Mouse (Mus musculus): Measurements from ENCODE around the gene Pygo1. TPM values are rescaled to one million over a fixed set of nuclear protein-coding genes. Genes with fewer than 3 reads are reported as not detected.

Gene Pygo1
- total and polyA plus RNA-seq, 3 experiments: not detected

DNA sequence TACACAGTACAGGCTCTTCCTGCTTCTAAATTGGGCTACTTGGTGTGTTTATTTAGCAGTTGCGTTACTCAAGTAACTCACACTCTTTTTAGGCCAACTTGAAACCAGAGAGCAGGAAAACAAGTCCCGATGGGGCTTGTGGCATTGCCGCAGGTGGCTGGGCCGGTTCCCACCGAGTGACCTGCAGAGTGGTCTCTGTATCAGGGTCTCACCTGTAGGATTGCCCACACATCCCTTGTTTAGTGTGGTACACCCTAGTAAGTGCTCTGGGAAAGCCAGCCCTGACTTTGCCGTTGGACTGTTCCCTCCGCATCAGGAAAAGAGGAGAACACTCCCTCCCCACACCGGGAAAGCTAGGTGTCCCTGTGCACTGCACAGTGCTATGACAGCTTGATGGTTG lies 23.4 kb upstream of the Pygo1 start:
- DNase-seq (ENCODE audit: extremely low read depth): no peak
- H3K4me3 ChIP-seq (replicated peaks in 1 of 3; ENCODE audit: low read depth in 2 of 3, low read length in 2 of 3, poor library complexity in 1 of 3): no peak overlapping the region
- no peak overlapping the region for H3K9ac ChIP-seq (ENCODE audit: insufficient read depth, low read depth)
- no peaks in the 10 kb centered on the region for H3K9me3 ChIP-seq (replicated peaks; ENCODE audit: low read length)
- no peaks in the 10 kb centered on the region for H3K27me3 ChIP-seq (replicated peaks)
- TF ChIP-seq EP300 (IDR thresholded peaks at IDR 0.05; ENCODE audit: low read length) (no peak), RAD21 (IDR thresholded peaks at IDR 0.05; ENCODE audit: low read depth, low read length) (no peak), ZKSCAN1 (IDR thresholded peaks at IDR 0.05; ENCODE audit: borderline replicate concordance, low read depth, low read length) (no peak), MEF2A (IDR thresholded peaks at IDR 0.05; ENCODE audit: borderline replicate concordance, low read depth, low read length) (no peak), CHD2 (IDR thresholded peaks at IDR 0.05; ENCODE audit: low read length) (no peak), BHLHE40 (IDR thresholded peaks at IDR 0.05; ENCODE audit: low read depth, low read length) (no peak), TCF12 (IDR thresholded peaks at IDR 0.05; ENCODE audit: low read depth, low read length) (no peak), JUN (IDR thresholded peaks at IDR 0.05; ENCODE audit: insufficient read depth, low read depth, low read length) (no peak), MXI1 (IDR thresholded peaks at IDR 0.05; ENCODE audit: low read depth, low read length) (no peak), PAX5 (IDR thresholded peaks at IDR 0.05; ENCODE audit: low read length) (no peak), JUND (conservative IDR thresholded peaks at IDR 0.05; ENCODE audit: low read depth, low read length) (no peak), ZNF384 (IDR thresholded peaks at IDR 0.05; ENCODE audit: low read depth, low read length) (no peak), MAZ (IDR thresholded peaks at IDR 0.05; ENCODE audit: low read depth, low read length) (no peak), ETS1 (conservative IDR thresholded peaks at IDR 0.05; ENCODE audit: low read depth, low read length) (no peak)
- no peak overlapping the region for H3K27ac ChIP-seq (ENCODE audit: insufficient read depth, low read depth)
- H3K4me1 ChIP-seq (ENCODE audit: control insufficient read depth in 1 of 2, insufficient read depth in 2 of 2): peaks cover 0 to 15% of the 10 kb centered on the region in 2 experiments; a peak in 2 of 4 replicates
- H3K79me2 ChIP-seq (replicated peaks; ENCODE audit: control insufficient read depth, extremely low read depth, insufficient read depth, poor library complexity, severe bottlenecking): no peaks in the 10 kb centered on the region
- H3K36me3 ChIP-seq (replicated peaks in 1 of 2; ENCODE audit: control insufficient read depth in 1 of 2, insufficient read depth in 1 of 2, low read length in 1 of 2): no peaks in the 10 kb centered on the region
- dilution Hi-C loops (cut with MboI; ENCODE audit: extremely low pct_ligation_motif_present, extremely low pct_unique_long_range_greater_than_20kb, low sequenced_read_pairs): no loop called here
- in situ Hi-C loops (cut with MboI; ENCODE audit: low pct_ligation_motif_present, low pct_unique_long_range_greater_than_20kb, low sequenced_read_pairs): no loop called here
- H3K4me2 ChIP-seq (ENCODE audit: insufficient read depth, low read depth, poor library complexity, severe bottlenecking): no peak overlapping the region

DNA sequence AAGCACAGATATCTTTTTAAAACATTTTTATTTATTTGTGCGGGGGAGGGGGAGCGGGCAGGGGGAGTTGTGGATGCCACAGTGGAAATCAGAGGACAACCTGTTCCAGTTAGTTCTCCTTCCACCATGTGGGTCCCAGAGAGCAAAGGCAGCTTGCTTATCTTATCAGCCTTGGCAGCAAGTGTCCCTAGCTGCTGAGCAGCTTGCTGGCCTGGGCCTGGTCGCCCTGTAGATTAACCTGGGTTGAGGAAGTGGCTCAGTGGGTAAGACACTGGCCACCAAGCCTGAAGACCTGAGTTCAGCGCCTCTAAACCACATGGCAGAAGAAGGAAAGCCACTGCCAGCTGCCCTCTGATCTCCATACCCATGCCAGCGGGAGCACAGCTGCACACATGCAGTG lies 22.8 kb upstream of the Pygo1 start:
- no peaks in the 10 kb centered on the region for H3K79me2 ChIP-seq (replicated peaks; ENCODE audit: control insufficient read depth, extremely low read depth, insufficient read depth, poor library complexity, severe bottlenecking)
- no peaks in the 10 kb centered on the region for H3K9me3 ChIP-seq (replicated peaks; ENCODE audit: low read length)
- in situ Hi-C loops (cut with MboI; ENCODE audit: low pct_ligation_motif_present, low pct_unique_long_range_greater_than_20kb, low sequenced_read_pairs): no loop called here
- no peak overlapping the region for H3K27ac ChIP-seq (ENCODE audit: insufficient read depth, low read depth)
- no peak overlapping the region for H3K9ac ChIP-seq (ENCODE audit: insufficient read depth, low read depth)
- no peak overlapping the region for H3K4me2 ChIP-seq (ENCODE audit: insufficient read depth, low read depth, poor library complexity, severe bottlenecking)
- no peak for TF ChIP-seq EP300 (IDR thresholded peaks at IDR 0.05; ENCODE audit: low read length)
- no peak for TF ChIP-seq IRF4 (IDR thresholded peaks at IDR 0.05; ENCODE audit: low read depth, low read length)
- no peak for TF ChIP-seq SIN3A (IDR thresholded peaks at IDR 0.05; ENCODE audit: low read length)
- no peak for TF ChIP-seq NELFE (IDR thresholded peaks at IDR 0.05; ENCODE audit: low read depth, low read length)
- no peak for TF ChIP-seq CHD1 (IDR thresholded peaks at IDR 0.05; ENCODE audit: low read depth, low read length)
- TF ChIP-seq RAD21 (IDR thresholded peaks at IDR 0.05; ENCODE audit: low read depth, low read length): no peak
- TF ChIP-seq ELF1 (IDR thresholded peaks at IDR 0.05; ENCODE audit: low read depth, low read length): no peak
- TF ChIP-seq GABPA (IDR thresholded peaks at IDR 0.05; ENCODE audit: insufficient replicate concordance, low read depth, low read length): no peak
- TF ChIP-seq ZKSCAN1 (IDR thresholded peaks at IDR 0.05; ENCODE audit: borderline replicate concordance, low read depth, low read length): no peak
- TF ChIP-seq MAFK (IDR thresholded peaks at IDR 0.05; ENCODE audit: insufficient replicate concordance, low read length): no peak
- TF ChIP-seq MAX (IDR thresholded peaks at IDR 0.05; ENCODE audit: low read length): no peak
- TF ChIP-seq PAX5 (IDR thresholded peaks at IDR 0.05; ENCODE audit: low read length): no peak
- TF ChIP-seq USF1 (IDR thresholded peaks at IDR 0.05; ENCODE audit: low read depth, low read length): no peak
- TF ChIP-seq MEF2A (IDR thresholded peaks at IDR 0.05; ENCODE audit: borderline replicate concordance, low read depth, low read length): no peak
- no peak for TF ChIP-seq USF2 (conservative IDR thresholded peaks at IDR 0.05; ENCODE audit: low read depth, low read length)
- no peak for TF ChIP-seq RCOR1 (conservative IDR thresholded peaks at IDR 0.05; ENCODE audit: low read depth, low read length)
- no peaks in the 10 kb centered on the region for H3K36me3 ChIP-seq (replicated peaks in 1 of 2; ENCODE audit: control insufficient read depth in 1 of 2, insufficient read depth in 1 of 2, low read length in 1 of 2)
- dilution Hi-C loops (cut with MboI; ENCODE audit: extremely low pct_ligation_motif_present, extremely low pct_unique_long_range_greater_than_20kb, low sequenced_read_pairs): no loop called here
- no peak overlapping the region for H3K4me3 ChIP-seq (replicated peaks in 1 of 3; ENCODE audit: low read depth in 2 of 3, low read length in 2 of 3, poor library complexity in 1 of 3)
- peaks cover 0 to 15% of the 10 kb centered on the region in 2 experiments; a peak in 2 of 4 replicates for H3K4me1 ChIP-seq (ENCODE audit: control insufficient read depth in 1 of 2, insufficient read depth in 2 of 2)
- H3K27me3 ChIP-seq (replicated peaks): no peaks in the 10 kb centered on the region
- no peak for DNase-seq (ENCODE audit: extremely low read depth)
